Mouse (Mus musculus) heart, embryonic 14.5 days (tissue): ENCODE measurements at regions not wholly inside any gene's neighbourhood (a gene's known extent, or its start where the extent isn't known, plus 50 kb on each side); places are given as distances from the start of the nearest gene placed in this dataset.

Experiments used
- ATAC-seq: fragments of 200-750 bp; cut with Nextera tagmentation; 2 replicates; pipeline ENCODE4 v1.8.0; 2017; ENCODE audit warnings: low read depth, moderate TSS enrichment; ENCODE audit not compliant: insufficient number of reproducible peaks, insufficient read depth, low FRiP score
- H3K27ac ChIP-seq, 2 experiments: fragments of 200-500 bp in 1 of 2; fragments of 300-500 bp in 1 of 2; sonication (generic) in 1 of 2; replicated peaks in 1 of 2; 2 replicates each; pipeline ENCODE4 v1.5.1; 2012 to 2014; ENCODE audit warnings: low read depth in 2 of 2, low read length in 2 of 2, control low read depth in 1 of 2, mild to moderate bottlenecking in 1 of 2, mixed read lengths in 1 of 2; ENCODE audit not compliant: control insufficient read depth in 1 of 2, insufficient read depth in 1 of 2
- H3K27me3 ChIP-seq: fragments of 300-500 bp; sonication (generic); 2 replicates; pipeline ENCODE4 v1.6.1; 2014; ENCODE audit warnings: mild to moderate bottlenecking, low read length, control low read depth; ENCODE audit not compliant: control insufficient read depth, insufficient read depth
- H3K36me3 ChIP-seq: fragments of 300-500 bp; sonication (generic); 2 replicates; pipeline ENCODE4 v1.6.1; 2014; ENCODE audit warnings: mild to moderate bottlenecking, control low read depth, low read length, mixed read lengths; ENCODE audit not compliant: control insufficient read depth, insufficient read depth
- H3K4me1 ChIP-seq, 2 experiments: fragments of 200-500 bp in 1 of 2; fragments of 300-500 bp in 1 of 2; sonication (generic) in 1 of 2; 2 replicates each; pipeline ENCODE4 v1.6.1; 2012 to 2014; ENCODE audit warnings: low read length in 2 of 2, control low read depth in 1 of 2, mixed read lengths in 1 of 2; ENCODE audit not compliant: control insufficient read depth in 2 of 2, insufficient read depth in 2 of 2
- H3K4me2 ChIP-seq: fragments of 300-500 bp; sonication (generic); 2 replicates; pipeline ENCODE4 v1.6.1; 2014; ENCODE audit warnings: mild to moderate bottlenecking, low read length
- H3K4me3 ChIP-seq, 2 experiments: fragments of 200-500 bp in 1 of 2; fragments of 300-500 bp in 1 of 2; sonication (generic) in 1 of 2; 2 replicates each; pipeline ENCODE4 v1.5.1; 2012 to 2014; ENCODE audit warnings: low read length in 2 of 2, mild to moderate bottlenecking in 2 of 2, control low read depth in 1 of 2, low read depth in 1 of 2, moderate library complexity in 1 of 2; ENCODE audit not compliant: control insufficient read depth in 1 of 2, insufficient read depth in 1 of 2
- H3K9ac ChIP-seq: fragments of 300-500 bp; sonication (generic); 2 replicates; pipeline ENCODE4 v1.6.1; 2014; ENCODE audit warnings: mild to moderate bottlenecking, low read length
- H3K9me3 ChIP-seq: fragments of 300-500 bp; sonication (generic); 2 replicates; pipeline ENCODE4 v1.6.1; 2016; ENCODE audit warnings: low read length, control low read depth; ENCODE audit not compliant: control insufficient read depth
- WGBS: fragments of 180-500 bp; shearing (Covaris S2); extraction: QIAGEN DNeasy Blood & Tissue Kit; methylation state at CpG from one replicate; pipeline ENCODE4 v1.1.7; 2014; 5-methylcytosine and 5-hydroxymethylcytosine counted together

- no peak overlapping the region for H3K4me2 ChIP-seq
- no peaks in the 10 kb centered on the region for H3K9me3 ChIP-seq
- H3K4me3 ChIP-seq: no peak overlapping the region
- no peak overlapping the region for H3K9ac ChIP-seq
- no peaks in the 10 kb centered on the region for H3K4me1 ChIP-seq
- no peaks in the 10 kb centered on the region for H3K36me3 ChIP-seq
- ATAC-seq: no peak
- no peaks in the 10 kb centered on the region for H3K27me3 ChIP-seq
- H3K27ac ChIP-seq: no peak overlapping the region
- WGBS: 64% methylated on average over 8 of the region's 8 CpGs
Measured at GRCm38 (mm10) chr11:18313510-18314301, 360.0 kb upstream of the Etaa1 start.

GRCm38 (mm10) chr11:18296194-18297125 lies 342.8 kb upstream of the Etaa1 start:
- Histone ChIP-seq H3K27ac (peak overlapping the region; percentile 74 to 85), H3K27me3 (no peaks in the 10 kb centered on the region), H3K9me3 (no peaks in the 10 kb centered on the region), H3K4me1 (peaks cover 3 to 10% of the 10 kb centered on the region in 2 experiments), H3K9ac (no peak overlapping the region), H3K4me2 (no peak overlapping the region), H3K4me3 (no peak overlapping the region), H3K36me3 (no peaks in the 10 kb centered on the region)
- ATAC-seq: peak; percentile 72
- WGBS: 43% methylated on average over 2 of the region's 2 CpGs

GRCm38 (mm10) chr11:18278585-18279136 lies 325.0 kb upstream of the Etaa1 start:
- 59% methylated on average over 2 of the region's 2 CpGs for WGBS
- no peak overlapping the region for H3K9ac ChIP-seq
- H3K4me2 ChIP-seq: no peak overlapping the region
- H3K4me1 ChIP-seq: no peaks in the 10 kb centered on the region
- ATAC-seq: no peak
- no peaks in the 10 kb centered on the region for H3K9me3 ChIP-seq
- no peaks in the 10 kb centered on the region for H3K27me3 ChIP-seq
- no peaks in the 10 kb centered on the region for H3K36me3 ChIP-seq
- no peak overlapping the region for H3K4me3 ChIP-seq
- no peak overlapping the region for H3K27ac ChIP-seq

GRCm38 (mm10) chr11:18272392-18272791 lies 318.7 kb upstream of the Etaa1 start:
- no peak overlapping the region for H3K4me2 ChIP-seq
- H3K36me3 ChIP-seq: no peaks in the 10 kb centered on the region
- 86% methylated on average over 1 of the region's 1 CpGs for WGBS
- no peak overlapping the region for H3K9ac ChIP-seq
- no peaks in the 10 kb centered on the region for H3K9me3 ChIP-seq
- no peak overlapping the region for H3K27ac ChIP-seq
- H3K4me3 ChIP-seq: no peak overlapping the region
- H3K27me3 ChIP-seq: no peaks in the 10 kb centered on the region
- ATAC-seq: no peak
- no peaks in the 10 kb centered on the region for H3K4me1 ChIP-seq

GRCm38 (mm10) chr11:18266161-18266560 lies 312.5 kb upstream of the Etaa1 start:
- no peak overlapping the region for H3K9ac ChIP-seq
- H3K36me3 ChIP-seq: no peaks in the 10 kb centered on the region
- no peak overlapping the region for H3K4me3 ChIP-seq
- H3K4me1 ChIP-seq: no peaks in the 10 kb centered on the region
- H3K27ac ChIP-seq: no peak overlapping the region
- no peak for ATAC-seq
- H3K27me3 ChIP-seq: no peaks in the 10 kb centered on the region
- no peaks in the 10 kb centered on the region for H3K9me3 ChIP-seq
- no peak overlapping the region for H3K4me2 ChIP-seq
- 84% methylated on average over 2 of the region's 2 CpGs for WGBS

GRCm38 (mm10) chr11:18262901-18263300 lies 309.2 kb upstream of the Etaa1 start:
- Histone ChIP-seq H3K4me1 (no peaks in the 10 kb centered on the region), H3K27me3 (no peaks in the 10 kb centered on the region), H3K9ac (no peak overlapping the region), H3K27ac (no peak overlapping the region), H3K4me2 (no peak overlapping the region), H3K9me3 (no peaks in the 10 kb centered on the region), H3K36me3 (no peaks in the 10 kb centered on the region), H3K4me3 (no peak overlapping the region)
- no peak for ATAC-seq
- WGBS: 70% methylated on average over 1 of the region's 1 CpGs

- 0 out of 4 replicates have a peak, but pooled peaks cover 0 to 2% of the 10 kb centered on the region in 2 experiments for H3K4me1 ChIP-seq
- no peak overlapping the region for H3K9ac ChIP-seq
- no peak overlapping the region for H3K4me3 ChIP-seq
- no peak overlapping the region for H3K4me2 ChIP-seq
- WGBS: 22% methylated on average over 4 of the region's 4 CpGs
- H3K36me3 ChIP-seq: no peaks in the 10 kb centered on the region
- H3K9me3 ChIP-seq: no peaks in the 10 kb centered on the region
- no peak for ATAC-seq
- H3K27ac ChIP-seq: no peak overlapping the region
- no peaks in the 10 kb centered on the region for H3K27me3 ChIP-seq
Measured at GRCm38 (mm10) chr11:18249236-18249635, 295.6 kb upstream of the Etaa1 start.
